Mouse (Mus musculus) MEL (cell line): ENCODE measurements at regions not wholly inside any gene's neighbourhood (a gene's known extent, or its start where the extent isn't known, plus 50 kb on each side); places are given as distances from the start of the nearest gene placed in this dataset.

Source experiments
- BHLHE40 ChIP-seq: IDR thresholded peaks from 2 replicates; pipeline ENCODE4 v1.6.1; 2012; ENCODE audit warnings: low read depth, mild to moderate bottlenecking, inconsistent platforms, low read length, improper control_type of control experiment, borderline replicate concordance
- CHD2 ChIP-seq: IDR thresholded peaks from 2 replicates; pipeline ENCODE4 v1.6.1; 2011; ENCODE audit warnings: low read length, improper control_type of control experiment
- CTCF ChIP-seq, 3 experiments: IDR thresholded peaks in 2 of 3; conservative IDR thresholded peaks in 1 of 3; 2 replicates each; pipeline ENCODE4 v1.5.1; 2011 to 2012; ENCODE audit warnings: low read length in 3 of 3, low read depth in 2 of 3, mild to moderate bottlenecking in 2 of 3, improper control_type of control experiment in 1 of 3, inconsistent platforms in 1 of 3, mixed read lengths in 1 of 3, moderate library complexity in 1 of 3; ENCODE audit not compliant: control insufficient read depth in 1 of 3, insufficient read depth in 1 of 3, poor library complexity in 1 of 3, severe bottlenecking in 1 of 3
- EP300 ChIP-seq, 2 experiments: IDR thresholded peaks; 2 replicates each; pipeline ENCODE4 v1.6.1; 2011; ENCODE audit warnings: improper control_type of control experiment in 2 of 2, low read length in 2 of 2, low read depth in 1 of 2, mild to moderate bottlenecking in 1 of 2
- HCFC1 ChIP-seq: IDR thresholded peaks from 2 replicates; pipeline ENCODE4 v1.6.1; 2012; ENCODE audit warnings: low read depth, mild to moderate bottlenecking, inconsistent platforms, low read length, improper control_type of control experiment, moderate library complexity
- MAFK ChIP-seq: IDR thresholded peaks from 2 replicates; pipeline ENCODE4 v1.6.1; 2011; ENCODE audit warnings: low read depth, mild to moderate bottlenecking, low read length, improper control_type of control experiment, borderline replicate concordance
- MAX ChIP-seq: IDR thresholded peaks from 2 replicates; pipeline ENCODE4 v1.6.1; 2011; ENCODE audit warnings: low read length, improper control_type of control experiment
- MAZ ChIP-seq: IDR thresholded peaks from 2 replicates; pipeline ENCODE4 v1.6.1; 2012; ENCODE audit warnings: low read depth, mild to moderate bottlenecking, inconsistent platforms, low read length, improper control_type of control experiment
- MYB ChIP-seq: IDR thresholded peaks from 2 replicates; pipeline ENCODE4 v1.6.1; 2011; ENCODE audit warnings: mild to moderate bottlenecking, low read depth, low read length, improper control_type of control experiment
- POLR2A ChIP-seq, 2 experiments: IDR thresholded peaks; 2 replicates each; pipeline ENCODE4 v1.6.1; 2011 to 2012; ENCODE audit warnings: low read length in 2 of 2, mild to moderate bottlenecking in 2 of 2, control low read depth in 1 of 2, improper control_type of control experiment in 1 of 2, low read depth in 1 of 2, moderate library complexity in 1 of 2; ENCODE audit not compliant: control insufficient read depth in 1 of 2, insufficient read depth in 1 of 2, poor library complexity in 1 of 2
- SIN3A ChIP-seq: IDR thresholded peaks from 2 replicates; pipeline ENCODE4 v1.6.1; 2012; ENCODE audit warnings: low read length, improper control_type of control experiment, inconsistent platforms
- TBP ChIP-seq: IDR thresholded peaks from 2 replicates; pipeline ENCODE4 v1.8.0; 2011; ENCODE audit warnings: low read depth, low read length, improper control_type of control experiment
- USF1 ChIP-seq: IDR thresholded peaks from 2 replicates; pipeline ENCODE4 v1.6.1; 2014; ENCODE audit warnings: low read depth, mild to moderate bottlenecking, inconsistent platforms, low read length, improper control_type of control experiment, moderate library complexity
- ZKSCAN1 ChIP-seq: IDR thresholded peaks from 2 replicates; pipeline ENCODE4 v1.6.1; 2012; ENCODE audit warnings: low read depth, mild to moderate bottlenecking, inconsistent platforms, low read length, improper control_type of control experiment, moderate library complexity

- TF ChIP-seq MYB (no peak), HCFC1 (no peak), MAX (no peak), POLR2A (IDR thresholded peaks at IDR 0.05; ENCODE audit: control insufficient read depth in 1 of 2, insufficient read depth in 1 of 2, low read depth in 1 of 2, low read length in 2 of 2, poor library complexity in 1 of 2) (no peak), USF1 (no peak), CTCF (IDR thresholded peaks at IDR 0.05 in 2 of 3, conservative IDR thresholded peaks at IDR 0.05 in 1 of 3; ENCODE audit: control insufficient read depth in 1 of 3, insufficient read depth in 1 of 3, low read depth in 2 of 3, low read length in 3 of 3, poor library complexity in 1 of 3, severe bottlenecking in 1 of 3) (no peak), SIN3A (no peak), TBP (no peak), MAZ (no peak), BHLHE40 (no peak), CHD2 (no peak), MAFK (no peak), EP300 (IDR thresholded peaks at IDR 0.05; ENCODE audit: low read depth in 1 of 2, low read length in 2 of 2) (peak; percentile 49 to 66), ZKSCAN1 (no peak)
Measured at GRCm38 (mm10) chr3:134099471-134100125, 136.7 kb upstream of the Cxxc4 start.
